Mouse (Mus musculus) brain, embryonic 14.5 days (tissue): Measurements from ENCODE around the gene Slc9a5.

ENCODE experiments used
- CTCF ChIP-seq: fragments of 200-500 bp; IDR thresholded peaks from 2 replicates; pipeline ENCODE4 v1.5.1; 2012; ENCODE audit warnings: inconsistent platforms, mild to moderate bottlenecking, moderate library complexity, borderline replicate concordance; ENCODE audit not compliant: insufficient read depth, insufficient read length; ENCODE audit errors: extremely low read depth
- POLR2A ChIP-seq: fragments of 200-500 bp; IDR thresholded peaks from 2 replicates; pipeline ENCODE4 v1.6.1; 2012; ENCODE audit warnings: mild to moderate bottlenecking, inconsistent platforms, borderline replicate concordance; ENCODE audit not compliant: poor library complexity, insufficient read depth, insufficient read length, severe bottlenecking; ENCODE audit errors: extremely low read depth

GRCm38 (mm10) chr8:105387151-105387550 is 38.5 kb downstream of the Slc9a5 start:
- TF ChIP-seq POLR2A (no peak), CTCF (no peak)
